Mouse (Mus musculus): ENCODE measurements at regions not wholly inside any gene's neighbourhood (a gene's known extent, or its start where the extent isn't known, plus 50 kb on each side); places are given as distances from the start of the nearest gene placed in this dataset.
A peak's percentile ranks its signal among the peaks of the same experiment; 100 is the strongest.

DNA sequence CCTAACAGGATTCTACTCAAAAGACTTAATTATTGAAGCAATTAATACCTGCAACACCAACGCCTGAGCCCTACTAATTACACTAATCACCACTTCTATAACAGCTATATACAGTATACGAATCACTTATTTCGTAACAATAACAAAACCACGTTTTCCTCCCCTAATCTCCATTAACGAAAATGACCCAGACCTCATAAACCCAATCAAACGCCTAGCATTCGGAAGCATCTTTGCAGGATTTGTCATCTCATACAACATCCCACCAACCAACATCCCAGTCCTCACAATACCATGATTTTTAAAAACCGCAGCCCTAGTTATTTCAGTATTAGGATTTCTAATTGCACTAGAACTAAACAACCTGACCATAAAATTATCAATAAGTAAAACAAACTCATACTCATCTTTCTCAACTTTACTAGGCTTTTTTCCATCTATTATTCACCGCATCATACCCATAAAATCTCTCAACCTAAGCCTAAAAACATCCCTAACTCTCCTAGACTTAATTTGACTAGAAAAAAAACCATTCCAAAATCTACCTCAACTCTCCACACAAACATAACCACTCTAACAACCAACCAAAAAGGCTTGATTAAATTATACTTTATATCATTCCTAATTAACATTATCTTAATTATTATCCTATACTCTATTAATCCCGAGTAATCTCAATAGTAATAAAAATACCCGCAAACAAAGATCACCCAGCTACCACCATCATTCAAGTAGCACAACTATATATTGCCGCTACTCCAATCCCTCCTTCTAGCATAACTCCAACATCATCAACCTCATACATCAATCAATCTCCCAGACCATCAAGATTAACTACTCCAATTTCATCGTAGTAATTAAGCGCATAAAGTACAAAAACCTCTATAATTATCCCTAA lies 830.9 kb upstream of the Tyrp1 start:
- H3K36me3 ChIP-seq (ENCODE audit: insufficient read depth) = no peaks in the 10 kb centered on the region
- DNase-seq (no peak), ATAC-seq (ENCODE audit: insufficient read depth) (peak; percentile 100)
- no peak overlapping the region for H3K9ac ChIP-seq
- no peak for TF ChIP-seq CTCF (IDR thresholded peaks at IDR 0.05; ENCODE audit: low read depth)
- H3K27ac ChIP-seq (ENCODE audit: low read depth) = no peak overlapping the region
- no peak overlapping the region for H3K4me3 ChIP-seq (ENCODE audit: low read depth, low read length)
- no peaks in the 10 kb centered on the region for H3K4me1 ChIP-seq (ENCODE audit: insufficient read depth)
- H3K27me3 ChIP-seq (ENCODE audit: insufficient read depth, low read length) = no peaks in the 10 kb centered on the region
- H3K4me2 ChIP-seq = no peak overlapping the region
- 84% methylated on average over 14 of the region's 14 CpGs for WGBS
- H3K9me3 ChIP-seq (ENCODE audit: low read depth, low read length) = no peaks in the 10 kb centered on the region

DNA sequence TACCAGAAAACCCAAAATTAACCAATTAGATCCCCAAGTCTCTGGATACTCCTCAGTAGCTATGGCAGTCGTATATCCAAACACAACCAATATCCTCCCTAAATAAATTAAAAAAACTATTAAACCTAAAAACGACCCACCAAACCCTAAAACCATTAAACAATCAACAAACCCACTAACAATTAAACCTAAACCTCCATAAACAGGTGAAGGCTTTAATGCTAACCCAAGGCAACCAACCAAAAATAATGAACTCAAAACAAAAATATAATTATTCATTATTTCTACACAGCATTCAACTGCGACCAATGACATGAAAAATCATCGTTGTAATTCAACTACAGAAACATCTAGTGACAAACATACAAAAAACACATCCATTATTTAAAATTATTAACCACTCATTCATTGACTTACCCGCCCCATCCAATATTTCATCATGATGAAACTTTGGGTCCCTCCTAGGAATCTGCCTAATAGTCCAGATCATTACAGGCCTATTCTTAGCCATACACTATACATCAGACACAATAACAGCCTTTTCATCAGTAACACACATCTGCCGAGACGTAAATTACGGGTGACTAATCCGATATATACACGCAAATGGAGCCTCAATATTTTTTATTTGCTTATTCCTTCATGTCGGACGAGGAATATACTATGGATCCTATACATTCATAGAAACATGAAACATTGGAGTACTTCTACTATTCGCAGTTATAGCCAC lies 830.1 kb upstream of the Tyrp1 start:
- no peaks in the 10 kb centered on the region for H3K27me3 ChIP-seq (ENCODE audit: insufficient read depth, low read length)
- no peak overlapping the region for H3K4me3 ChIP-seq (ENCODE audit: low read depth, low read length)
- WGBS = 85% methylated on average over 13 of the region's 13 CpGs
- no peak overlapping the region for H3K9ac ChIP-seq
- H3K36me3 ChIP-seq (ENCODE audit: insufficient read depth) = no peaks in the 10 kb centered on the region
- no peaks in the 10 kb centered on the region for H3K4me1 ChIP-seq (ENCODE audit: insufficient read depth)
- peak; percentile 92 for ATAC-seq (ENCODE audit: insufficient read depth)
- H3K4me2 ChIP-seq = no peak overlapping the region
- no peak for DNase-seq
- no peaks in the 10 kb centered on the region for H3K9me3 ChIP-seq (ENCODE audit: low read depth, low read length)
- no peak overlapping the region for H3K27ac ChIP-seq (ENCODE audit: low read depth)
- TF ChIP-seq CTCF (IDR thresholded peaks at IDR 0.05; ENCODE audit: low read depth) = no peak

DNA sequence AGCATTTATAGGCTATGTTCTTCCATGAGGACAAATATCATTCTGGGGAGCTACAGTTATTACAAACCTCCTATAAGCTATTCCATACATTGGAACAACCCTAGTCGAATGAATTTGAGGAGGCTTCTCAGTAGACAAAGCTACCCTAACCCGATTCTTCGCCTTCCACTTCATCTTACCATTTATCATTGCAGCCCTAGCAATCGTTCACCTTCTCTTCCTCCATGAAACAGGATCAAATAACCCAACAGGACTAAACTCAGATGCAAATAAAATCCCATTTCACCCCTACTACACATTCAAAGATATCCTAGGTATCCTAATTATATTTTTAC lies 829.6 kb upstream of the Tyrp1 start:
- 79% methylated on average over 4 of the region's 4 CpGs for WGBS
- Histone ChIP-seq H3K27ac (ENCODE audit: low read depth) (no peak overlapping the region), H3K9ac (no peak overlapping the region), H3K9me3 (ENCODE audit: low read depth, low read length) (no peaks in the 10 kb centered on the region), H3K27me3 (ENCODE audit: insufficient read depth, low read length) (no peaks in the 10 kb centered on the region), H3K4me2 (no peak overlapping the region), H3K4me1 (ENCODE audit: insufficient read depth) (no peaks in the 10 kb centered on the region), H3K4me3 (ENCODE audit: low read depth, low read length) (no peak overlapping the region), H3K36me3 (ENCODE audit: insufficient read depth) (no peaks in the 10 kb centered on the region)
- TF ChIP-seq CTCF (IDR thresholded peaks at IDR 0.05; ENCODE audit: low read depth) = no peak
- DNase-seq = no peak
- ATAC-seq (ENCODE audit: insufficient read depth) = no peak

DNA sequence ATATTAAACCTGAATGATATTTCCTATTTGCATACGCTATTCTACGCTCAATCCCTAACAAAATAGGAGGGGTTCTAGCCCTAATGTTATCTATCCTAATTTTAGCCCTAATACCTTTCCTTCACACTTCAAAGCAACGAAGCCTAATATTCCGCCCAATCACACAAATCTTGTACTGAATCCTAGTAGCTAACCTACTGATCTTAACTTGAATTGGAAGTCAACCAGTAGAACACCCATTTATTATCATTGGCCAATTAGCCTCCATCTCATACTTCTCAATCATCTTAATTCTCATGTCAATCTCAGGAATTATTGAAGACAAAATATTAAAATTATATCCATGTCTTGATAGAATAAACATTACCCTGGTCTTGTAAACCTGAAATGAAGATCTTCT lies 829.1 kb upstream of the Tyrp1 start:
- no peak for DNase-seq
- no peaks in the 10 kb centered on the region for H3K27me3 ChIP-seq (ENCODE audit: insufficient read depth, low read length)
- H3K36me3 ChIP-seq (ENCODE audit: insufficient read depth) = no peaks in the 10 kb centered on the region
- TF ChIP-seq CTCF (IDR thresholded peaks at IDR 0.05; ENCODE audit: low read depth) = no peak
- no peak overlapping the region for H3K4me2 ChIP-seq
- no peak for ATAC-seq (ENCODE audit: insufficient read depth)
- no peaks in the 10 kb centered on the region for H3K4me1 ChIP-seq (ENCODE audit: insufficient read depth)
- no peak overlapping the region for H3K27ac ChIP-seq (ENCODE audit: low read depth)
- WGBS = 88% methylated on average over 4 of the region's 4 CpGs
- H3K4me3 ChIP-seq (ENCODE audit: low read depth, low read length) = no peak overlapping the region
- H3K9ac ChIP-seq = no peak overlapping the region
- no peaks in the 10 kb centered on the region for H3K9me3 ChIP-seq (ENCODE audit: low read depth, low read length)

DNA sequence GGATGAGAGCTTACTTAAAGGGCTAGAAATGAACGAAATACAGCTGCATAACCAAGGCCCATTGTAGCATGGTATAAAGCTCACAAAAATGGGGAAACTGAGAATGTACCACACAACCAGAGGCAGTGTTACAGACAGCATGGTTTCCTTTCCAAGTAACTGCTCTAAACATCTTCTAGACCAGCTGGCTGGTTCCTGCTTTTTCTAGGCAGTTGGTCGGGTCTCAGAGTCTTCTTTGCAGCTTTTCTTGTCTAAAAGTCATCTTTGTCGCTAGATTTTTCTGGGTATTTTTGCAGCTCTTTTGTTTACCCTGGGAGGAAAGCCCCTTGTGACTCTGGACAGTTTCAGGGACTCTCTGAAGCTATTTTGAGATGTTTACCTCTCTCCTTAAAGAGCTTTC lies 806.0 kb upstream of the Tyrp1 start:
- no peak overlapping the region for H3K27ac ChIP-seq (ENCODE audit: low read depth)
- no peaks in the 10 kb centered on the region for H3K36me3 ChIP-seq (ENCODE audit: insufficient read depth)
- H3K9ac ChIP-seq = no peak overlapping the region
- H3K4me1 ChIP-seq (ENCODE audit: insufficient read depth) = no peaks in the 10 kb centered on the region
- H3K9me3 ChIP-seq (ENCODE audit: low read depth, low read length) = no peaks in the 10 kb centered on the region
- no peak for TF ChIP-seq CTCF (IDR thresholded peaks at IDR 0.05; ENCODE audit: low read depth)
- no peaks in the 10 kb centered on the region for H3K27me3 ChIP-seq (ENCODE audit: insufficient read depth, low read length)
- DNase-seq (no peak), ATAC-seq (ENCODE audit: insufficient read depth) (no peak)
- 55% methylated on average over 3 of the region's 3 CpGs for WGBS
- H3K4me3 ChIP-seq (ENCODE audit: low read depth, low read length) = no peak overlapping the region
- H3K4me2 ChIP-seq = no peak overlapping the region

DNA sequence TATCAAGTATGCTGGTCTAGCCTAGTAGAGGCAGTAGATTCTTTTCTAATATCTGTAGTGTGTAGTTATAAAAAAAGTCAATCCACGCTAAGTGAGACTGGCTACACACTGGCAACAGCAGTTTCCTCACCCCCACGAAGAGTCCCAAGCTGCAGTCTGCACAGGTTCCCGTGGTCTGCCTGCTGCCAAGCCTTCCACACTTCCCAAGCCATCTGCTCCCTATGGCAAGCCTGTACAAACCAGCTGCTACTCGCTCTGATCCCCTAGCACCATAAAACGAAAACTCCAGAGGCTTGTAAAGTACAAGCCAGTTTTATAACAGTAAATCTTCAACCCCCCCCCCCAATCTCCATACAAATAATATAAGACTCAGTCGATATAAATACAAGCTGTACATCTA lies 786.0 kb upstream of the Tyrp1 start:
- Histone ChIP-seq H3K9me3 (ENCODE audit: low read depth, low read length) (no peaks in the 10 kb centered on the region), H3K27me3 (ENCODE audit: insufficient read depth, low read length) (no peaks in the 10 kb centered on the region), H3K4me2 (no peak overlapping the region), H3K9ac (no peak overlapping the region), H3K27ac (ENCODE audit: low read depth) (no peak overlapping the region), H3K4me3 (ENCODE audit: low read depth, low read length) (no peak overlapping the region), H3K4me1 (ENCODE audit: insufficient read depth) (no peaks in the 10 kb centered on the region), H3K36me3 (ENCODE audit: insufficient read depth) (no peaks in the 10 kb centered on the region)
- TF ChIP-seq CTCF (IDR thresholded peaks at IDR 0.05; ENCODE audit: low read depth) = no peak
- ATAC-seq (ENCODE audit: insufficient read depth) = no peak
- no peak for DNase-seq
- WGBS = 71% methylated on average over 6 of the region's 6 CpGs
